Mouse (Mus musculus): ENCODE measurements around the gene Kbtbd8.

DNA sequence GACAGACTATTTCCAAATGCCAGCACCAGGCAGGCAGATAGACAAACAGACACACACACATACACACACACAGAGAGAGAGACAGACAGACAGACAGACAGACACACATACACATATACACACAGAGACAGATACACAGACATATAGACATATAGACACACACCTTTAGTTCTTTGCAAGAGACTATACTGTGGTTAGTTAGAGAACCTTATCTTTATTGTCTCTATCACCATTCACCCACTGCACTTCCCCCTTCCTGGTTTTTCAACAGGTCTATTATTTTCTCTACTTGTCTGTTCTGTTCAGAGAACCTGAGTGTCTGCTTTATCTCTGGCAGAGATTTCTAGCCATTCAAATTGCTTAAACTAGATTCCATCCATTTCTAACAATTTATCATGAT, 48.6 kb downstream of the Kbtbd8 start:
- TF ChIP-seq CTCF (IDR thresholded peaks at IDR 0.05; ENCODE audit: low read depth, low read length) (no peak), GATA1 (IDR thresholded peaks at IDR 0.05; ENCODE audit: borderline replicate concordance, low read length) (no peak), GATA2 (IDR thresholded peaks at IDR 0.05; ENCODE audit: borderline replicate concordance, low read depth, low read length) (no peak), TAL1 (conservative IDR thresholded peaks at IDR 0.05; ENCODE audit: low read depth, low read length) (no peak), POLR2AphosphoS5 (IDR thresholded peaks at IDR 0.05; ENCODE audit: insufficient replicate concordance, low read depth, low read length) (no peak)

Measured in G1E (cell line).